8 mouse cellular contexts compared by ENCODE assay signal in genomic region chr9:108565881-108566814, GRCm38 (mm10). TPM values are rescaled to one million over a fixed set of nuclear protein-coding genes. Genes with fewer than 3 reads are reported as not detected.
DNase-seq lines count a peak whose midpoint lies in the region; ATAC-seq and TF ChIP-seq lines count a peak whose summit lies in the region.

No protein-coding gene starts in this region.

- peak overlapping the region; percentile 75 for H3K9ac ChIP-seq in lung, embryonic 14.5 days
- H3K9ac ChIP-seq in embryonic facial prominence, embryonic 14.5 days (ENCODE audit: low read depth, low read length): peak overlapping the region; percentile 85
- peak overlapping the region; percentile 82 for H3K9ac ChIP-seq in hindbrain, embryonic 12.5 days

- H3K4me1 ChIP-seq in lung, embryonic 14.5 days (ENCODE audit: insufficient read depth): peaks cover 22% of the 10 kb centered on the region
- peaks cover 30% of the 10 kb centered on the region for H3K4me1 ChIP-seq in embryonic facial prominence, embryonic 14.5 days (ENCODE audit: control insufficient read depth, insufficient read depth, low read length)
- H3K4me1 ChIP-seq in hindbrain, embryonic 12.5 days: peaks cover 49% of the 10 kb centered on the region
- peaks cover 66% of the 10 kb centered on the region for H3K4me1 ChIP-seq in midbrain, embryonic 10.5 days

- no peaks in the 10 kb centered on the region for H3K27me3 ChIP-seq in lung, embryonic 14.5 days (ENCODE audit: insufficient read depth, low read length)
- no peaks in the 10 kb centered on the region for H3K27me3 ChIP-seq in embryonic facial prominence, embryonic 14.5 days (replicated peaks; ENCODE audit: control insufficient read depth, insufficient read depth, low read length)
- no peaks in the 10 kb centered on the region for H3K27me3 ChIP-seq in hindbrain, embryonic 12.5 days
- H3K27me3 ChIP-seq in midbrain, embryonic 10.5 days (ENCODE audit: low read depth, poor library complexity, severe bottlenecking): no peaks in the 10 kb centered on the region

- H3K9me3 ChIP-seq in lung, embryonic 14.5 days (ENCODE audit: low read depth, low read length): no peaks in the 10 kb centered on the region
- no peaks in the 10 kb centered on the region for H3K9me3 ChIP-seq in embryonic facial prominence, embryonic 14.5 days (ENCODE audit: control insufficient read depth, low read length)
- H3K9me3 ChIP-seq in hindbrain, embryonic 12.5 days (replicated peaks): no peaks in the 10 kb centered on the region
- no peaks in the 10 kb centered on the region for H3K9me3 ChIP-seq in midbrain, embryonic 10.5 days (replicated peaks)

- no peak for DNase-seq in lung, embryonic 14.5 days
- DNase-seq in lung, postnatal 10 days: no peak
- no peak for DNase-seq in embryonic facial prominence, embryonic 14.5 days (ENCODE audit: low spot score)
- peak; percentile 21 for DNase-seq in midbrain, embryonic 10.5 days (ENCODE audit: low spot score)
- no peak for DNase-seq in Muller cell, postnatal 12 days (ENCODE audit: inconsistent ontology term)
- DNase-seq in gastrocnemius, postnatal 14 days: no peak
- no peak for DNase-seq in kidney, postnatal 14 days

- ATAC-seq in lung, embryonic 14.5 days (ENCODE audit: insufficient read depth): no peak
- ATAC-seq in embryonic facial prominence, embryonic 14.5 days (ENCODE audit: low read depth): no peak
- no peak for ATAC-seq in hindbrain, embryonic 12.5 days (ENCODE audit: low FRiP score)

- TF ChIP-seq CTCF in lung, embryonic 14.5 days (IDR thresholded peaks at IDR 0.05; ENCODE audit: low read depth): no peak

- peak overlapping the region; percentile 98 for H3K4me2 ChIP-seq in lung, embryonic 14.5 days
- H3K4me2 ChIP-seq in embryonic facial prominence, embryonic 14.5 days (ENCODE audit: low read depth, low read length): peak overlapping the region; percentile 99
- peak overlapping the region; percentile 85 for H3K4me2 ChIP-seq in hindbrain, embryonic 12.5 days (replicated peaks)

- H3K4me3 ChIP-seq in lung, embryonic 14.5 days (ENCODE audit: low read depth, low read length): peak overlapping the region; percentile 70
- peak overlapping the region; percentile 77 for H3K4me3 ChIP-seq in embryonic facial prominence, embryonic 14.5 days (ENCODE audit: low read depth, low read length)
- H3K4me3 ChIP-seq in hindbrain, embryonic 12.5 days: peak overlapping the region; percentile 56
- H3K4me3 ChIP-seq in midbrain, embryonic 10.5 days: peak overlapping the region; percentile 80

- peak overlapping the region; percentile 91; the same call in 1 of the 2 replicates for H3K27ac ChIP-seq in lung, embryonic 14.5 days (ENCODE audit: low read depth)
- peak overlapping the region; percentile 94 for H3K27ac ChIP-seq in embryonic facial prominence, embryonic 14.5 days (replicated peaks; ENCODE audit: low read depth, low read length)
- peak overlapping the region; percentile 94 for H3K27ac ChIP-seq in hindbrain, embryonic 12.5 days
- H3K27ac ChIP-seq in midbrain, embryonic 10.5 days (replicated peaks): peak overlapping the region; percentile 94

- intact Hi-C loops in gastrocnemius, postnatal 14 days (cut with DNase I; ENCODE audit: low total_unique reads): no loop called here

- H3K36me3 ChIP-seq in lung, embryonic 14.5 days (ENCODE audit: insufficient read depth): peaks cover 51% of the 10 kb centered on the region
- peaks cover 50% of the 10 kb centered on the region for H3K36me3 ChIP-seq in embryonic facial prominence, embryonic 14.5 days (ENCODE audit: control insufficient read depth, insufficient read depth, low read length)
- H3K36me3 ChIP-seq in hindbrain, embryonic 12.5 days: peaks cover 54% of the 10 kb centered on the region
- H3K36me3 ChIP-seq in midbrain, embryonic 10.5 days: peaks cover 56% of the 10 kb centered on the region

- WGBS in lung, embryonic 14.5 days: 10% methylated on average over 35 of the region's 35 CpGs
- WGBS in embryonic facial prominence, embryonic 14.5 days: 11% methylated on average over 35 of the region's 35 CpGs
- 12% methylated on average over 35 of the region's 35 CpGs for WGBS in hindbrain, embryonic 12.5 days
- WGBS in midbrain, embryonic 10.5 days: 14% methylated on average over 35 of the region's 35 CpGs

RNA-seq across cellular contexts. Expression of gene Ndufaf3, which starts 1.1 kb away (rescaled TPM):
- polyA plus RNA-seq in lung, embryonic 14.5 days (2014; fragmentation: Nextera tagmentation; extraction: Ambion mirVana): 39.7 and 46.9 TPM in 2 replicates
- polyA plus RNA-seq in embryonic facial prominence, embryonic 14.5 days (2014; fragmentation: Nextera tagmentation; extraction: Ambion mirVana): 59.6 and 61.9 TPM in 2 replicates
- 53.4 and 57.0 TPM in 2 replicates for polyA plus RNA-seq in hindbrain, embryonic 12.5 days (2016; fragmentation: Nextera tagmentation; extraction: Ambion mirVana)
- 47.0 and 50.0 TPM in 2 replicates for polyA plus RNA-seq in midbrain, embryonic 10.5 days (2016; fragmentation: Nextera tagmentation; extraction: Ambion mirVana)
- 10 to 100 TPM; 30.0 to 32.9 TPM for total RNA-seq in gastrocnemius, postnatal 14 days (2021)

RNA-seq across cellular contexts. Expression of gene Dalrd3, which starts 3.5 kb away (rescaled TPM):
- 112 and 127 TPM in 2 replicates for polyA plus RNA-seq in lung, embryonic 14.5 days (2014; fragmentation: Nextera tagmentation; extraction: Ambion mirVana)
- 116 and 120 TPM in 2 replicates for polyA plus RNA-seq in embryonic facial prominence, embryonic 14.5 days (2014; fragmentation: Nextera tagmentation; extraction: Ambion mirVana)
- 232 and 248 TPM in 2 replicates for polyA plus RNA-seq in hindbrain, embryonic 12.5 days (2016; fragmentation: Nextera tagmentation; extraction: Ambion mirVana)
- polyA plus RNA-seq in midbrain, embryonic 10.5 days (2016; fragmentation: Nextera tagmentation; extraction: Ambion mirVana): 196 and 221 TPM in 2 replicates
- 1 to 10 TPM; 7.0 to 7.9 TPM for total RNA-seq in gastrocnemius, postnatal 14 days (2021)

RNA-seq across cellular contexts. Expression of gene Impdh2, which starts 6.1 kb away (rescaled TPM):
- 199 and 202 TPM in 2 replicates for polyA plus RNA-seq in lung, embryonic 14.5 days (2014; fragmentation: Nextera tagmentation; extraction: Ambion mirVana)
- polyA plus RNA-seq in embryonic facial prominence, embryonic 14.5 days (2014; fragmentation: Nextera tagmentation; extraction: Ambion mirVana): 173 and 202 TPM in 2 replicates
- 128 and 131 TPM in 2 replicates for polyA plus RNA-seq in hindbrain, embryonic 12.5 days (2016; fragmentation: Nextera tagmentation; extraction: Ambion mirVana)
- polyA plus RNA-seq in midbrain, embryonic 10.5 days (2016; fragmentation: Nextera tagmentation; extraction: Ambion mirVana): 202 and 239 TPM in 2 replicates
- total RNA-seq in gastrocnemius, postnatal 14 days (2021): 10 to 100 TPM; 50.6 to 55.4 TPM

RNA-seq across cellular contexts. Expression of gene Wdr6, which starts 12.4 kb away (rescaled TPM):
- 106 and 117 TPM in 2 replicates for polyA plus RNA-seq in lung, embryonic 14.5 days (2014; fragmentation: Nextera tagmentation; extraction: Ambion mirVana)
- 78.9 and 91.1 TPM in 2 replicates for polyA plus RNA-seq in embryonic facial prominence, embryonic 14.5 days (2014; fragmentation: Nextera tagmentation; extraction: Ambion mirVana)
- polyA plus RNA-seq in hindbrain, embryonic 12.5 days (2016; fragmentation: Nextera tagmentation; extraction: Ambion mirVana): 290 and 293 TPM in 2 replicates
- 195 and 250 TPM in 2 replicates for polyA plus RNA-seq in midbrain, embryonic 10.5 days (2016; fragmentation: Nextera tagmentation; extraction: Ambion mirVana)
- total RNA-seq in gastrocnemius, postnatal 14 days (2021): 10 to 100 TPM in 1 of 2 experiments, 1 to 10 TPM in 1; 6.9 to 10.4 TPM

RNA-seq across cellular contexts. Expression of gene P4htm, which starts 31.3 kb away (rescaled TPM):
- polyA plus RNA-seq in lung, embryonic 14.5 days (2014; fragmentation: Nextera tagmentation; extraction: Ambion mirVana): 5.7 and 6.1 TPM in 2 replicates
- 7.4 and 7.8 TPM in 2 replicates for polyA plus RNA-seq in embryonic facial prominence, embryonic 14.5 days (2014; fragmentation: Nextera tagmentation; extraction: Ambion mirVana)
- 19.0 and 19.9 TPM in 2 replicates for polyA plus RNA-seq in hindbrain, embryonic 12.5 days (2016; fragmentation: Nextera tagmentation; extraction: Ambion mirVana)
- 13.8 and 14.7 TPM in 2 replicates for polyA plus RNA-seq in midbrain, embryonic 10.5 days (2016; fragmentation: Nextera tagmentation; extraction: Ambion mirVana)
- 1 to 10 TPM; 4.0 to 4.1 TPM for total RNA-seq in gastrocnemius, postnatal 14 days (2021)
